8 mouse cellular contexts compared by ENCODE assay signal in genomic region chr11:78328512-78329056, GRCm38 (mm10). TPM values are rescaled to one million over a fixed set of nuclear protein-coding genes. Genes with fewer than 3 reads are reported as not detected.
A peak's percentile ranks its signal among the peaks of the same experiment; 100 is the strongest.
DNase-seq lines count a peak whose midpoint lies in the region; ATAC-seq and TF ChIP-seq lines count a peak whose summit lies in the region.

No protein-coding gene starts in this region.

- ATAC-seq in embryonic facial prominence, embryonic 14.5 days (ENCODE audit: low read depth), result peak; percentile 75
- peak; percentile 69 for ATAC-seq in intestine, embryonic 14.5 days (replicated peaks; ENCODE audit: low FRiP score, low TSS enrichment, low read depth)
- ATAC-seq in neural tube, embryonic 12.5 days (ENCODE audit: low FRiP score, low read depth), result peak; percentile 64

- H3K4me2 ChIP-seq in embryonic facial prominence, embryonic 14.5 days (ENCODE audit: low read depth, low read length), result peak overlapping the region; percentile 86
- H3K4me2 ChIP-seq in intestine, embryonic 14.5 days (ENCODE audit: low read length), result peak overlapping the region; percentile 91
- H3K4me2 ChIP-seq in neural tube, embryonic 12.5 days (replicated peaks), result peak overlapping the region; percentile 91

- peaks cover 3% of the 10 kb centered on the region; the same call in 1 of the 2 replicates for H3K79me2 ChIP-seq in liver, adult 2 months (ENCODE audit: control insufficient read depth, insufficient read depth, low read length)

- peaks cover 4% of the 10 kb centered on the region; the same call in 1 of the 2 replicates for H3K4me1 ChIP-seq in liver, adult 2 months (ENCODE audit: control insufficient read depth, insufficient read depth, low read length)
- 0 out of 2 replicates have a peak, but pooled peaks cover 4% of the 10 kb centered on the region for H3K4me1 ChIP-seq in embryonic facial prominence, embryonic 14.5 days (ENCODE audit: control insufficient read depth, insufficient read depth, low read length)
- peaks cover 7% of the 10 kb centered on the region for H3K4me1 ChIP-seq in intestine, embryonic 14.5 days (replicated peaks; ENCODE audit: control insufficient read depth, insufficient read depth, low read length)
- peaks cover 9% of the 10 kb centered on the region for H3K4me1 ChIP-seq in neural tube, embryonic 12.5 days

- peak overlapping the region; percentile 30; the same call in 1 of the 2 replicates for H3K27ac ChIP-seq in liver, adult 2 months (replicated peaks; ENCODE audit: insufficient read depth, low read depth, low read length)
- peak overlapping the region; percentile 71; the same call in 1 of the 2 replicates for H3K27ac ChIP-seq in embryonic facial prominence, embryonic 14.5 days (replicated peaks; ENCODE audit: low read depth, low read length)
- H3K27ac ChIP-seq in intestine, embryonic 14.5 days (ENCODE audit: low read depth), result no peak overlapping the region
- no peak overlapping the region for H3K27ac ChIP-seq in neural tube, embryonic 12.5 days

- no peak for TF ChIP-seq CTCF in liver, adult 2 months (IDR thresholded peaks at IDR 0.05; ENCODE audit: low read depth, low read length)

- no peak for DNase-seq in liver, adult 2 months (ENCODE audit: extremely low read depth, low read depth, low spot score)
- DNase-seq in liver, result no peak
- no peak for DNase-seq in embryonic facial prominence, embryonic 14.5 days (ENCODE audit: low spot score)
- no peak for DNase-seq in intestine, embryonic 14.5 days (ENCODE audit: low spot score)
- no peak for DNase-seq in left cerebral cortex, adult 18-20 months (ENCODE audit: low spot score in 2 of 2)
- no peak for DNase-seq in adrenal gland, adult 8-10 months
- no peak for DNase-seq in spleen, postnatal 36 days (ENCODE audit: low spot score in 2 of 2)

- TF ChIP-seq POLR2A in liver, adult 2 months (IDR thresholded peaks at IDR 0.05; ENCODE audit: extremely low read depth, insufficient read depth, low read length), result no peak

- under 1% methylated on average over 41 of the region's 41 CpGs for WGBS in liver, adult 2 months
- 3% methylated on average over 24 of the region's 41 CpGs for WGBS in embryonic facial prominence, embryonic 14.5 days
- 1% methylated on average over 41 of the region's 41 CpGs for WGBS in intestine, embryonic 14.5 days
- WGBS in neural tube, embryonic 12.5 days, result 1% methylated on average over 41 of the region's 41 CpGs

- H3K9ac ChIP-seq in liver, adult 2 months (ENCODE audit: low read depth, low read length), result peak overlapping the region; percentile 84
- peak overlapping the region; percentile 77 for H3K9ac ChIP-seq in embryonic facial prominence, embryonic 14.5 days (ENCODE audit: low read depth, low read length)
- peak overlapping the region; percentile 84 for H3K9ac ChIP-seq in intestine, embryonic 14.5 days (ENCODE audit: low read length)
- H3K9ac ChIP-seq in neural tube, embryonic 12.5 days, result peak overlapping the region; percentile 81

- 0 out of 2 replicates have a peak, but pooled peaks cover 2% of the 10 kb centered on the region for H3K36me3 ChIP-seq in liver, adult 2 months (ENCODE audit: control insufficient read depth, insufficient read depth, low read length)
- H3K36me3 ChIP-seq in embryonic facial prominence, embryonic 14.5 days (ENCODE audit: control insufficient read depth, insufficient read depth, low read length), result 0 out of 2 replicates have a peak, but pooled peaks cover 9% of the 10 kb centered on the region
- peaks cover 9% of the 10 kb centered on the region for H3K36me3 ChIP-seq in intestine, embryonic 14.5 days (ENCODE audit: control insufficient read depth, insufficient read depth, low read length)
- peaks cover 14% of the 10 kb centered on the region for H3K36me3 ChIP-seq in neural tube, embryonic 12.5 days

- peak overlapping the region; percentile 79 for H3K4me3 ChIP-seq in liver, adult 2 months (ENCODE audit: insufficient read depth, low read depth, low read length)
- H3K4me3 ChIP-seq in embryonic facial prominence, embryonic 14.5 days (ENCODE audit: low read depth, low read length), result peak overlapping the region; percentile 70
- peak overlapping the region; percentile 79 for H3K4me3 ChIP-seq in intestine, embryonic 14.5 days (ENCODE audit: low read depth, low read length)
- peak overlapping the region; percentile 92 for H3K4me3 ChIP-seq in neural tube, embryonic 12.5 days

- no peaks in the 10 kb centered on the region for H3K9me3 ChIP-seq in embryonic facial prominence, embryonic 14.5 days (ENCODE audit: control insufficient read depth, low read length)
- H3K9me3 ChIP-seq in intestine, embryonic 14.5 days (ENCODE audit: control insufficient read depth, low read length), result no peaks in the 10 kb centered on the region
- no peaks in the 10 kb centered on the region for H3K9me3 ChIP-seq in neural tube, embryonic 12.5 days

- no peaks in the 10 kb centered on the region for H3K27me3 ChIP-seq in liver, adult 2 months (ENCODE audit: control insufficient read depth, insufficient read depth, low read length)
- H3K27me3 ChIP-seq in embryonic facial prominence, embryonic 14.5 days (replicated peaks; ENCODE audit: control insufficient read depth, insufficient read depth, low read length), result no peaks in the 10 kb centered on the region
- H3K27me3 ChIP-seq in intestine, embryonic 14.5 days (replicated peaks; ENCODE audit: control insufficient read depth, insufficient read depth, low read length), result no peaks in the 10 kb centered on the region
- H3K27me3 ChIP-seq in neural tube, embryonic 12.5 days (replicated peaks), result no peaks in the 10 kb centered on the region

RNA-seq across cellular contexts. Expression of gene Pigs, which starts 0.4 kb away (rescaled TPM):
- 6.6 and 8.6 TPM in 2 replicates for total RNA-seq in liver, adult 2 months (2014; rRNA removed)
- 34.9 and 35.5 TPM in 2 replicates for polyA plus RNA-seq in liver, adult 2 months (2012; rRNA removed)
- polyA plus RNA-seq in embryonic facial prominence, embryonic 14.5 days (2014; fragmentation: Nextera tagmentation; extraction: Ambion mirVana), result 72.3 and 82.1 TPM in 2 replicates
- polyA plus RNA-seq in intestine, embryonic 14.5 days (2014; fragmentation: Nextera tagmentation; extraction: Ambion mirVana), result 76.2 and 79.1 TPM in 2 replicates
- polyA plus RNA-seq in neural tube, embryonic 12.5 days (2016; fragmentation: Nextera tagmentation; extraction: Ambion mirVana), result 66.4 and 73.6 TPM in 2 replicates
- total RNA-seq in left cerebral cortex, adult 18-20 months (2021), result 10 to 100 TPM; 58.4 to 61.2 TPM
- 10 to 100 TPM; 83.3 to 84.7 (median 83.9) TPM for total RNA-seq in adrenal gland, adult 8-10 months (2022)

RNA-seq across cellular contexts. Expression of gene Aldoc, which starts 5.8 kb away (rescaled TPM):
- total RNA-seq in liver, adult 2 months (2014; rRNA removed), result 15.8 and 16.9 TPM in 2 replicates
- 8.8 and 19.1 TPM in 2 replicates for polyA plus RNA-seq in liver, adult 2 months (2012; rRNA removed)
- polyA plus RNA-seq in embryonic facial prominence, embryonic 14.5 days (2014; fragmentation: Nextera tagmentation; extraction: Ambion mirVana), result 20.4 and 24.1 TPM in 2 replicates
- polyA plus RNA-seq in intestine, embryonic 14.5 days (2014; fragmentation: Nextera tagmentation; extraction: Ambion mirVana), result 20.0 and 21.1 TPM in 2 replicates
- polyA plus RNA-seq in neural tube, embryonic 12.5 days (2016; fragmentation: Nextera tagmentation; extraction: Ambion mirVana), result 16.8 and 17.2 TPM in 2 replicates
- 100 to 1,000 TPM; 733 to 876 TPM for total RNA-seq in left cerebral cortex, adult 18-20 months (2021)
- total RNA-seq in adrenal gland, adult 8-10 months (2022), result 10 to 100 TPM; 23.4 to 54.0 (median 37.5) TPM

RNA-seq across cellular contexts. Expression of gene Unc119, which starts 14.7 kb away (rescaled TPM):
- total RNA-seq in liver, adult 2 months (2014; rRNA removed), result 5.5 and 7.2 TPM in 2 replicates
- polyA plus RNA-seq in liver, adult 2 months (2012; rRNA removed), result 7.7 and 12.7 TPM in 2 replicates
- polyA plus RNA-seq in embryonic facial prominence, embryonic 14.5 days (2014; fragmentation: Nextera tagmentation; extraction: Ambion mirVana), result 39.9 and 46.1 TPM in 2 replicates
- polyA plus RNA-seq in intestine, embryonic 14.5 days (2014; fragmentation: Nextera tagmentation; extraction: Ambion mirVana), result 39.8 and 42.8 TPM in 2 replicates
- polyA plus RNA-seq in neural tube, embryonic 12.5 days (2016; fragmentation: Nextera tagmentation; extraction: Ambion mirVana), result 80.8 and 89.3 TPM in 2 replicates
- 10 to 100 TPM; 32.5 to 35.5 TPM for total RNA-seq in left cerebral cortex, adult 18-20 months (2021)
- 10 to 100 TPM; 45.1 to 60.9 (median 53.0) TPM for total RNA-seq in adrenal gland, adult 8-10 months (2022)

RNA-seq across cellular contexts. Expression of gene Spag5, which starts 27.3 kb away (rescaled TPM):
- 0.54 and 0.83 TPM in 2 replicates for total RNA-seq in liver, adult 2 months (2014; rRNA removed)
- polyA plus RNA-seq in liver, adult 2 months (2012; rRNA removed), result 0.15 and 0.19 TPM in 2 replicates
- 23.8 and 25.3 TPM in 2 replicates for polyA plus RNA-seq in embryonic facial prominence, embryonic 14.5 days (2014; fragmentation: Nextera tagmentation; extraction: Ambion mirVana)
- polyA plus RNA-seq in intestine, embryonic 14.5 days (2014; fragmentation: Nextera tagmentation; extraction: Ambion mirVana), result 34.1 and 40.0 TPM in 2 replicates
- 33.6 and 34.2 TPM in 2 replicates for polyA plus RNA-seq in neural tube, embryonic 12.5 days (2016; fragmentation: Nextera tagmentation; extraction: Ambion mirVana)
- total RNA-seq in left cerebral cortex, adult 18-20 months (2021), result 10 to 100 TPM in 1 of 2 experiments, 1 to 10 TPM in 1; 9.8 to 11.3 TPM
- 1 to 10 TPM; 5.1 to 8.3 (median 6.9) TPM for total RNA-seq in adrenal gland, adult 8-10 months (2022)

RNA-seq across cellular contexts. Expression of gene BC030499, which starts 37.9 kb away (rescaled TPM):
- 0.18 and 0.27 TPM in 2 replicates for total RNA-seq in liver, adult 2 months (2014; rRNA removed)
- 0.11 and 0.13 TPM in 2 replicates for polyA plus RNA-seq in liver, adult 2 months (2012; rRNA removed)
- 0.11 and 0.31 TPM in 2 replicates for polyA plus RNA-seq in embryonic facial prominence, embryonic 14.5 days (2014; fragmentation: Nextera tagmentation; extraction: Ambion mirVana)
- polyA plus RNA-seq in intestine, embryonic 14.5 days (2014; fragmentation: Nextera tagmentation; extraction: Ambion mirVana), result 0.17 and 0.24 TPM in 2 replicates
- polyA plus RNA-seq in neural tube, embryonic 12.5 days (2016; fragmentation: Nextera tagmentation; extraction: Ambion mirVana), result 0.20 and 0.52 TPM in 2 replicates
- 10 to 100 TPM; 18.3 to 20.0 TPM for total RNA-seq in left cerebral cortex, adult 18-20 months (2021)
- total RNA-seq in adrenal gland, adult 8-10 months (2022), result 1 to 10 TPM in 3 of 4 experiments, under 1 TPM in 1; 0.26 to 1.8 (median 1.5) TPM

Comparison
In these comparisons a context has a peak if more than half of its experiments do, and no peak if none do; other contexts are left out.
1. H3K27ac ChIP-seq: peak in liver, adult 2 months (single experiment) and embryonic facial prominence, embryonic 14.5 days (single experiment); none in intestine, embryonic 14.5 days (single experiment) and neural tube, embryonic 12.5 days (single experiment).
2. Peak in every context shown above with its lines, with median percentiles within 50 percentile points of each other: H3K4me3 ChIP-seq, H3K9ac ChIP-seq, ATAC-seq and H3K4me2 ChIP-seq.